Mouse (Mus musculus) stomach, postnatal 0 days (tissue): ENCODE data around the gene Skida1.

Source experiments
- CTCF ChIP-seq: IDR thresholded peaks from 2 replicates; pipeline ENCODE4 v1.5.1; 2016; ENCODE audit warnings: antibody characterized with exemption, low read depth, mild to moderate bottlenecking, moderate library complexity
- EP300 ChIP-seq: optimal IDR thresholded peaks from 2 replicates; pipeline ENCODE3; 2016; ENCODE audit warnings: antibody characterized with exemption

GRCm38 (mm10) chr2:18093858-18094257 lies 45.0 kb upstream of the Skida1 start:
- no peak for TF ChIP-seq CTCF
- no peak for TF ChIP-seq EP300
